Mouse (Mus musculus) kidney, adult 8-10 months (tissue): ENCODE results near the gene Cox8a.

Experiments used
- DNase-seq, 2 experiments: peaks; one replicate each; pipeline ENCODE4 v3.0.0; 2022

Cox8a gene

DNA sequence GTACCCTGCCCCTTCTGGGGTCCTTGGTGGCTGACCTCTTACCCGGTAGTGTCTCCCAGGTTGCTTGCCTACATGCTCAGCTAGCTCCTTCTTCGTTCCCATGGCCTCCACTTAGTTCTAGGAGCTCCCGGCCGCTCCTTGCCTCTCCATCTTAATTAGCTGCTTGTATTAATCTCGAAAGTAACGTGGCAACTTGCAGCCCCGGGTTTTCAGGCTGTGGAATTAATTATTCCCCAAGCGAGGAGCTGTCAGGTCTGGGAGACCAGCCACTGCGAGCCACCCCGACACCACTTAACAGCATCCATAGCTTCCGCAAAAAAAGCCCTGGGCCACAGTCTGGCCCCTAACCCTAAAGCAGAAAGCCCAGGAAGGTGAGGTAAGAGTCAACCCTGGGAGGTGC lies 34.0 kb downstream of the Cox8a start:
- DNase-seq, result no peak

DNA sequence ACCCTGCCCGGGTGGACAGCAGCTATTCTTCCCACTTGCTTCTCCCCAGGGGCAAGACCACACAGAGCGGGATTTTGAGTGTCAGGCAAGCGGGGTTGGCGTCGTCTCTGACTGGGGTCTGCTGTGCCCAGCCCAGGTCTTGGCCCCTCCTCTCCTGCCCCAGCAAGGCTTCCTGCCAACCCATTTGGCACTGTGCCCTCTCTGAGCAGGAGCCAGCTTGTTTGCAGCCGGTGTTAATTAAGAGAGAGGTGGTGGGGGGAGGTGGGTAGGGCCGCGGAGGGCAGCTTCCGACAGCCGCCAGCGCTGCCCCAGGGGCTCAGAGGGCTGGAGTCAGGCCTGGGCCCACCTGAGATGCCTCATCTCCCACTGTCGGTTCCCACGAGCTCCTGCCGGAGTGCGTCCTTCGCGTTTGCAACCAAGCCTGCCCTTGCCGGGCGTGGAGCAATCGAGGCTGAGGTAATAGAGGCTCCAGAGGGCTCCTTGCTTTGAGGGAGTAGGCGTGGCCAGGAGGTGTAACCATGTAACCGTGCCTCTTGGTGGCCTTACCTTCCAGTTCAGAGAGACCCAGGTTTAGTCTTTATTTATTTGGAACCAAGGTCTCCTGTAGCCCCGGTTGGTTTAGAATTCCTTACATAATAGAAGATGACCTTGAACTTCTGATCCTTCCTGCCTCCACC lies 35.0 kb downstream of the Cox8a start:
- DNase-seq, result peak; percentile 97

DNA sequence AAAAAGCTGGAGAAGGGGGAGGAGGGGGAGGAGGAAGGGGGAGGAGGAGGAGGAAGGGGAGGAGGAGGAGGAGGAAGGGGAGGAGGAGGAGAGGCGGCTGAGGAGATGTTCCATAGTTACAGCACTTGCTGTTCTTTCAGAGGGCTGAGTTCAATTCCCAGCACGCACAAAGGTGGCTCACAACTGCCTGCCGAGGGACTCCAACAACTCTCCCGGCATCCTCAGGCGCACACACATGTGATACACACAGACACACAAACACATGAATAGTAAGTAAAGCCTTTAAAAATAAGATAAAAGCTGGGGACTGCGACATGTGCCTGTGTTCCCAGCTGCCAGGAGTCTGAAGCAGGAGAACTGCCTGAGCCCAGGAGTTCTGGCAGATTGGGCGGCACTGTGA lies 35.9 kb downstream of the Cox8a start:
- no peak for DNase-seq

DNA sequence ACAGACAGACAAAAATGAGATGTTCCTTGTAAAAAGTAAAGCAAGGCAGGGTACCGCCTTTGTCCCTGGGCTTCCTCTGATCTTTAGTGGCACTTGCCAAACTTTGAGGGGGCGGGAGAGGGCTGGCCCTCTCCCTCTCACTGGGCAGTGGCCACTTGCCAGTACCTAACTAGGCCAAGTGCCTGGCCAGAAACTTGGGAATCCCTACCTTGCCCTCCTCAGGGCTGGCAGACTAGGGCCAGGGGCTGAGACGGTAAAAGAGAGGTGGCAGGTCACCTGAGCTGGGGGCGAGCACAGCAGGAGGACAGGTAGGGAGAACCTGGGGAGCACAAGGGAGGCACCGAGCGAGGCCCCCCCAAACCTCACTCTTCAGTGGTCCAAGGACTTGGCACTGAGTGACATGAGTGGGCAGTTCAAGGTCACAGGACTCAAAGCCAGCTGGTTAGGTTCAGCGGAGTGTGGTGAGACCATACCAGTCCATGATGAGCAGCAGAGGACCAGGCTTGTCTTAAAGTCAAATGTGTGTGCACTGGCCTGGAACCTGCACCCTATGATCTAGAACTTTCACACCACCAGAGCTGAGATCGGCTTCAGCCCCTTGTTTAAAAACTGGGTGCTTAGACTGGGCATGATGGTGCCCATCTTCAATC lies 36.5 kb downstream of the Cox8a start:
- peak; percentile 83 to 91 for DNase-seq

DNA sequence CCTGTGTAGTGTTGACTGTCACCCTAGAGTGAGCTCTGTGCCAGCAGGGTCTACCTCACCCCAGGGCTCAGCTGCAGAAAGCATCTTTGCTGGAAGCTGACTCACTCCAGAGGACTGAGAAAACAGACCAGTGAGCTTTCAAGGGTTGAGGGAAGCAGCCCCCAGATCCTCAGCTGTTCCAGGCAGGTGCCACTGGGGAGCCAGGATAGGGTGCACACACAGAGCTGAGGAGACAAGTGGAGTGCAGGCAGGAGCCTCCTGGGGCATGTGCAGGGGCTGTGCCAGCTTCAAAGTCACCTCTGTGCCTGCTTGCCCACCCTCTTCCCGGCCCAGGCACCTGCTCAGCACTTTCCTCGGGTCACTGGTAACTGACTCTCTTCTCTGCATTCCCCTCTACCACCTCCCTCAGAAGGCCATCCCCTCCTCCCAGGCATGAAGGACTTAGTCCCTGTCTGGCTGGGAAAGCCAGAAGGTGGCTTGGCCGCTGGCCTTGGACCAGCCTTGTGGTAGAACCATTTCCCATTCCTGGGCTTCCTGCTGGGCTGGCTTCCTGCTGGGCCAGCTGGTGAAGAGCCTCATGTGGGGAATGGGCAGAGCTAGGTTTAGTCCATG lies 38.5 kb downstream of the Cox8a start:
- peak; percentile 79 to 90 for DNase-seq

DNA sequence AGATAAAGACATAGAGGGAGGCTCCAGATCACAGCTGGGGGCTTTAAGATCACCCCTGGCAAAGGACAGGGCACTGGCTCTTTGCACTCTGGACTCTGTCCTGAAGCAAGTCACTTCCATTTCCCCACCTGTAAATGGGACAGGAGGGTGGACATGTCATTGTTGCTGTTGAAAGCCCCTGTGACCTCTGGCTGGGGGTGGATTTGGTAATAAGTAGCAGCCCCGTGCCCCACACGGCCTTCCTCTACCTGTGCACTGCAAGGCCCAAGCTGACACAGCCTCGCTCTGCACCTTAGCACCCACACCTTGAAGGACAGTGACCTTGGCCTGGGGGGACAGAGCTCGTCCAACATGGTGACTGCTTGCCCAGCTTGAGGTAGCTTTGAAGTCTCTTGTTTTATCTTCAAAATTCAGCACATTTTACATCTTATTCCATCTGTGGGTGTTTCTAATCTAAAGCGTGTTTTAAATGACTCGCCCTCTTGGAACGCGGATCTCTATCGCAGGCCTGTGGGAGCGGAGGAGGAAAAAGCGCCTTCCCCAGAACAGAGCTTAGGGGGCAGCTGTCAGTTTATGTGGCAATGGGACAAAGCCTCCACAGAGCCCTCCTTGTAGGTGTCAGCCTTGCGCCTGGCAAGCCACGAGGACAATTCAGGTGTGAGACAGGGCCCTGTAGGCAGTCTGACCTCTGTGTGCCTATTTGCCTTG lies 39.5 kb downstream of the Cox8a start:
- DNase-seq, result no peak

DNA sequence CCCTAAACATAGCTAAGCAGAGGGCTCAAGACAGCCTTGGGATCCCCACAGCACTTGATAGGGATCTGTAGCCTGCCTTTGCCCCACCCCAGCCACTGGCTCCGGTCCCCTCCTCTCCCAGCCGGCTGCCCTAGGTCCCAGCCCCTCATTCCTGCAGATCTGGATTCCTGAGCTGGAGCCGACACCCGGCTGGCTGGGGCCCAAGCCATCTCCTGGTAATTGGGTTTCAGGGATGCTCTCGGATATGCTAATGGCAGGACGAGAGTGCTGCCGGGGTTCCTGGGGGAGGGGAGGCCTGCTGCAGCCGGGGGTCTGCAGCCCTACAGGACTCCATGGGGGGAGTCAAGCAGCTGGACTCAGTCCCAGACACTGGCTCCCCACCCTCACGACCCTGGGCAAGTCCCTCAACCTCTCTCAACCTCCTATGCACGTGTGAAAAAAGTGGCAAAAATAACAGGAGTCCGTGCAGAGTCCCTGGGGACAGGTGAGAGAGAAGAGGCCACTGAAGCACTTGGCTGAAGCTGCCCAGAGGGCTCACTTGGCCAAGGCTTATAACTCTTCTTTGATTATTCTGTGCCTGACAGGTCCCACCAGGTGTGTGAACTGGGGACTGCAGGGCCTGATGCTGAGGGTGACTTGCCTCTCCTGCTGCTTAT lies 41.2 kb downstream of the Cox8a start:
- no peak for DNase-seq

DNA sequence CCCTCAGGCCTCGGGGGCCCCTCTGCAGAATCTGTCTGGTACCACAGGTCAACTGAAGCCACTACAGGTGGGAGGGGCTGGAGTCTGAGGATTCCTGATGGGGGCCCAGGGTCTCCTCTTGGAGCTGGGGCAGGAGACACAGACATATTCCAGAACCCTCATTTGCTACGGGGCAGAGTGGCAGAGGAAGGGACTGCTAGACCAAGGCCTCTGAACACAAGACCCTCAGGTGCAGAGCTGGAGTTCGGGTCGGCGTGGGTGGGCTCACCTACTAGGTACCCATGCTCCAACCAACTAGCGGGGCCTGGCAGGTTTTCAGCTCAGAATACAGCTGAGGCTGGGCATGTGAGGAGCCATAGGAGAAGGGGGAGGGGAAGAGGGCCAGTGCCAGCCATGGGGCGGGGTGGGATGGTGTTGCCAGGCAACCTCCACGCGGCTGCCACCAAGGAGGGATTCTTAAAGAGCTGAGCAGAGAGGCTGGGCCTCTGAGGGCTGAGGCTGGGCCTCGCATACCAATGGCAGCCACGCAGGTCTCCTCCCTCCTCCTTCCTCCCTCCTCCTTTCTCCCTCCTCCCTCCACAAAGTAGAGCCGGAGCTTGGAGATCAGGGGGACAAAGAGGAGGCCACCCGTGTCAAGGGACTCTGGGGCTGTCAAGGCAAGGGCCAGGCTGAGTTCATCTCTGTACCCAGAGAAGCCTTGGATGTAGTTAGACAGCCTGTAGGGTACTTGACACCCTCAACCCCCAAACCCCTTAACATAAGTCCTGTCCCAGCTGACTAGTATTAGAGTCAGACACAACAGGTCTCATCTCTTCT lies 45.2 kb downstream of the Cox8a start:
- DNase-seq, result peak; percentile 62 to 75

DNA sequence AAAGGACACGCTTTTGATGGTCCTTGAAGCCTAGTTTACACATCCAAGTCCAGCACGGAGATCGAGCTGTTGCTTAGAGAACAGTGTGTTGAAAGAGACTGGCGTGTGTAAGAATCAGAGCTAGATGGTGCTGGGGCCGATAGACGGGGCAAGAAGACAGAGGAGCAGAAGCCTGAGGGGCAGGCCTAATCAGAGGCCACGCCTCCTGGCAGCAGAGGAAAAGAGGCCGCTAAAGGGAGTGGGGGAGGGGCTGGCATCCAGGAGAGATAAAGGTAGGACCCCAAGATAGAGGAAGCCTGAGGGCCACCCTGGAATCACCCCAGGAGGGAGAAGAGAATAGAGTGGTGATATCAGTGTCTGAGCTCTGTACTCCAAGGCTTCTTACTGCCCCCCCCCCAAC lies 46.0 kb downstream of the Cox8a start:
- no peak for DNase-seq

DNA sequence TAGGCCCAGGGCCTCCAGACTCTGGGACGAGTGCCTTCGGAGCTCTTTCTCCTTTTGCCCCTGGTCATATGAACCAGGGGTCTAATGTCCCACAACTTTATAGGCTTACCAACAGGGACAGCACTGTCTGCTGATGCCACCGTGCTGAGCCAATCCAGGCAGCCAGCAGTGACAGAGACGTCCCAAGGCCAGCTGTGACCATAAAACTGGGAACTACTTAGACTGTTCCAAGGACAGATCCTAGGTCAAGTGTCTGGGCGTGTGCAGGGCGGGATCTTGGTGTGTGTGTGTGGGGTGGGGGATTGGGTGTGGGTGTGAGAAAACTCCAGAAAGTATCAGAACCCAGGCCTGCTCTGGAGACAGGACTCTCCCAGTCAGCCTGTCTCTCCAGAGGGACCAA lies 46.5 kb downstream of the Cox8a start:
- DNase-seq, result no peak

DNA sequence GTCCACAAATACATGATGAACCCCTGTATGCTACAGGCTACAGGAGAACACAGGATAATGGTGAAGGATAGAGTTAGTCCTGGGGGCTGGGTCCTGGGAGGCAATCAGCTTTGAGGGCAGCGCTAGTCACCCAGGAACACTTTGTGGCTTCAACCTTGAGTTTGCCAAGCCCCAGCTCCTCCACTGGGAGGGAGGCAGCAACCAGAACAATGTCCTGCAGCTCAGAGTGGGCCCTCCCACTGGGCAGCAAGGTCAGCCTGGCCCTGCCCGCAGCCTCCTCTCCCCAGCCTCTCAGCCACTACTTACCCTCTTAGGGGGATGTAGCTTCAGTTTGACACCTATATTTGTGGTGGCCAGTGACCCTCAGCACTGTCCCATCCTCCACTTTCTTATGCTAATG lies 49.0 kb downstream of the Cox8a start:
- DNase-seq, result no peak

DNA sequence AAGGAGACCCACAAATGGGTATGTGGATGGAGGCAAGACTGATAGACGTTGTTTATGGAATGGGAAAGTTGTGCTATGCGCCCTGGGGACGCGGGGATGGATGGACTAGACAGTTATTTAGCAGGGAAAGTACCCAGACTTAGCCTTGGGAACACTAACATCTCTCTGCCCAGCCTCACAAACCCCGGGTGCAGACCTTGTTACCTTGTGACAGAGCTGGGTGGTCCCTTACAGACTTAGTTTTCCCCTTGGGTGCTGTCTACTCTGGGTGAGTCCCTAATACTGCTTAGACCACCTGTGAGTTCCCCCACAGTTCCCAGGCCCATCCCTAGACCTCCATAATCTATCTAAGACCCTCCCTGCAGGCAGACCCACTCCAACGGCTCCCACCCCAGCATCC lies 50.6 kb downstream of the Cox8a start:
- DNase-seq, result no peak

DNA sequence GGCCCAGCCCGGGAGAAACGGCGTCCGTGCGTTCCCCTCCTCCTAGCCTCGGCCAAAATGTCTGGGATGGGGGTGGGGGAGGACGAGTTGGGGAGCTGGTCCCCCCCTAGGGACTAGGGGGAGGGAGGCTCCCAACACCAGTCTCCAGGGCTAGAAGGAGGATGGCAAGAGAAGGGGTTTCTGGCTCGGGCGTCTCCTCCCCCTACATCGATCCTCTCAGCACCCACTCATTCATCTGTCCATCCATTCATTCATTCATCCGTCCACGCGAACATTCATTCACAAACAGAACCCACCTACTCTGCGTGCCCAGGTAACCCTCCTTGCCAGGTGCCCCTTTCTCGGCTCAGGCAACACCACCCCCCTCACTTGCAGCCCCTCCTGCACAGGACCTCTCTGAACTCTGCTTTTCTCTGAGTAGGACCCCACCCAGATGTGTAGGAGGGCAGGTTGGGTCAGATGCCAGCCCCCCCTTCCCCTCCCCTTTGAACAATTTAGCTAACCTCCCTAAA lies 51.2 kb downstream of the Cox8a start:
- no peak for DNase-seq

DNA sequence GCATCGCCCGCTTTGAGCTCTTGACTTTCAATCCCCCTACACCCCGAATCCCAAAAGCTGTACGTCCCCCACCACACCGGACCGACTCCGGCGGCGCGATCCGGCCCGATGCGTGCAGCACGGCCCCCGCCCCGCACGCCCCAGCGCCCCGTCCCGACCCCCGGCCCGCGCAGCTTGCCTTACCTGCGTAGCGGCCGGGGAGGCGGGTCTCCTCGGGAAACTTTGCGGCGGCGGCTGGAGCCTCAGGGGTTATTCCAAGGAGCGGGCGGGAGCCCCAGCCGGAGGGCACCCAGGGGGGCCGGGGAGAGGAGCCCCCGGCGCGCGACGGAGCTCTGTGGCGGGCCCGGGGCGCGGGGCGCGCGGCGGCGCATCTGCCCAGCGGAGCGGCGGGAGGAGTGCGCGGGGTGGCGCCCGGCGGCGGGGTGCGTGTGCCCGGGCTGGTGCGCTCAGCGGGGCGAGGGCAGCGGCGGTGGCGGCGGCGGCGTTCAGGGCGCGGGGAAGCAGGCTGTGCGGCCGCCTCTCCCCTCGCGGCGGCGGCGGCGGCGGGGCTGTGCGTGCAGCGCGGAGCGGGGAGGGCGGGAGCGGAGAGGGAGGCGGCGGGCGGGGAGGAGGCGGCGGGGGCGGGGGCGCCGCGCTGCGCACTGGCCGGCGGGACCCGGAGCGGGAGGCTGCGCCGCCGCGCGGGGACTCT lies 51.8 kb downstream of the Cox8a start:
- no peak for DNase-seq
